Mouse (Mus musculus) stomach, postnatal 0 days (tissue): ENCODE data around the gene Gid8. TPM values are rescaled to one million over a fixed set of nuclear protein-coding genes. Genes with fewer than 3 reads are reported as not detected.

Source experiments
- ATAC-seq: fragments of 200-750 bp; cut with Nextera tagmentation; 2 replicates; pipeline ENCODE4 v1.8.0; 2017; ENCODE audit not compliant: low FRiP score, low TSS enrichment
- DNase-seq: peaks from one replicate; pipeline ENCODE4 v3.0.0-alpha.2; 2016; ENCODE audit warnings: low spot score
- H3K27ac ChIP-seq: fragments of 300-500 bp; sonication (generic); replicated peaks from 2 replicates; pipeline ENCODE4 v1.5.1; 2014; ENCODE audit warnings: mild to moderate bottlenecking, control low read depth
- H3K27me3 ChIP-seq: fragments of 300-500 bp; sonication (generic); 2 replicates; pipeline ENCODE4 v1.6.1; 2014; ENCODE audit warnings: low read length; ENCODE audit not compliant: control insufficient read depth, insufficient read depth
- H3K36me3 ChIP-seq: fragments of 300-500 bp; sonication (generic); 2 replicates; pipeline ENCODE4 v1.6.1; 2014; ENCODE audit warnings: low read length, mixed read lengths; ENCODE audit not compliant: control insufficient read depth, insufficient read depth
- H3K4me1 ChIP-seq: fragments of 300-500 bp; sonication (generic); replicated peaks from 2 replicates; pipeline ENCODE4 v1.6.1; 2014; ENCODE audit warnings: antibody characterized with exemption; ENCODE audit not compliant: control insufficient read depth, insufficient read depth
- H3K4me2 ChIP-seq: fragments of 300-500 bp; sonication (generic); replicated peaks from 2 replicates; pipeline ENCODE4 v1.6.1; 2014; ENCODE audit warnings: low read depth, mild to moderate bottlenecking, control low read depth, moderate library complexity
- H3K4me3 ChIP-seq: fragments of 300-500 bp; sonication (generic); 2 replicates; pipeline ENCODE4 v1.5.1; 2014; ENCODE audit warnings: low read depth, low read length, control low read depth
- H3K9ac ChIP-seq: fragments of 300-500 bp; sonication (generic); 2 replicates; pipeline ENCODE4 v1.6.1; 2014; ENCODE audit warnings: mild to moderate bottlenecking, low read length, control low read depth, mixed read lengths
- H3K9me3 ChIP-seq: fragments of 300-500 bp; sonication (generic); 2 replicates; pipeline ENCODE4 v1.6.1; 2016; ENCODE audit warnings: low read length; ENCODE audit not compliant: control insufficient read depth
- CTCF ChIP-seq: IDR thresholded peaks from 2 replicates; pipeline ENCODE4 v1.5.1; 2016; ENCODE audit warnings: antibody characterized with exemption, low read depth, mild to moderate bottlenecking, moderate library complexity
- EP300 ChIP-seq: optimal IDR thresholded peaks from 2 replicates; pipeline ENCODE3; 2016; ENCODE audit warnings: antibody characterized with exemption
- WGBS: fragments of 180-500 bp; shearing (Covaris S2); extraction: QIAGEN DNeasy Blood & Tissue Kit; methylation state at CpG from one replicate; pipeline ENCODE4 v1.1.7; 2014; 5-methylcytosine and 5-hydroxymethylcytosine counted together
- polyA plus RNA-seq: library from polyadenylated mRNA; unstranded; fragments of >200 nt; fragmentation: Nextera tagmentation; extraction: Ambion mirVana; gene quantifications from 2 replicates; pipeline ENCODE4 v1.2.1, GENCODE M21; 2015

Gene Gid8
- polyA plus RNA-seq, 1 experiment from 2014 or later, result 60.7 TPM

DNA sequence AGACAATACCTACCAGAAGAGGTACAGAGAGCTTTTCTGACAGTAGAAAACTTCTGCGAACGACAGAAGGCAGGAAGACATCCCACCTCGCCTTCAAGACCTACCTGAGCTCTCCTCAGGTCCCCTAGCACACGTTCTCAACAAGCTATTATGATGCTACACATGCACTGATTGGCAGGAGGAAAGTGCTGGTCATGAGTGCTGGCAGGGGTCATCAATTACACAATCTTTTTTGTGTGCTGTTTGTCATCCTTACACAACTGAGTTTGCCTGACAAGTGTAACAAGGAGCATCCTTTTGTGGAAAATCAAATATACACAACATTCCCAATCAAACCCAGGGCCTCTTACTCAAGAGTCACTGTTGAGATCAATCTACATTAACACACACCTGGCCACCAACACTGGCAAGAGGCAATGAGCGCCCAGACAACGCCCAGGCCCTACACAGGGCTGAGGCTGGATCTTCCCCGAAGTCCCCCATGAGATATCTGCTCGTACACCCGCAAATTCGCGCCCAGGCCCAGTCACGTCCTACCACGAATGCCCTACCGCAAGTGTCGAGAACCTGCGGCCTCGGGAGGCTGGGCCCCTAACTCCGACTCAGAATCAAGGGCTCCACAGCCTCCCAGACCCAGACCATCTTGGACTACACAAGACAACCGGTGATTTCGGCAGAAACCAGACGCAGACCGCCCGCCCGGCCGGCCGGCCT is 8.7 kb upstream of the Gid8 start:
- peak overlapping the region; percentile 98 for H3K27ac ChIP-seq
- no peaks in the 10 kb centered on the region for H3K9me3 ChIP-seq
- no peak for TF ChIP-seq CTCF
- no peak for TF ChIP-seq EP300
- 0 out of 2 replicates have a peak, but pooled peaks cover 8% of the 10 kb centered on the region for H3K4me1 ChIP-seq
- DNase-seq, result peak; percentile 20
- peak overlapping the region; percentile 82 for H3K4me2 ChIP-seq
- peak overlapping the region; percentile 92 for H3K4me3 ChIP-seq
- peak; percentile 25 for ATAC-seq
- H3K9ac ChIP-seq, result peak overlapping the region; percentile 99
- H3K27me3 ChIP-seq, result no peaks in the 10 kb centered on the region
- WGBS, result 3% methylated on average over 26 of the region's 26 CpGs
- no peaks in the 10 kb centered on the region for H3K36me3 ChIP-seq

DNA sequence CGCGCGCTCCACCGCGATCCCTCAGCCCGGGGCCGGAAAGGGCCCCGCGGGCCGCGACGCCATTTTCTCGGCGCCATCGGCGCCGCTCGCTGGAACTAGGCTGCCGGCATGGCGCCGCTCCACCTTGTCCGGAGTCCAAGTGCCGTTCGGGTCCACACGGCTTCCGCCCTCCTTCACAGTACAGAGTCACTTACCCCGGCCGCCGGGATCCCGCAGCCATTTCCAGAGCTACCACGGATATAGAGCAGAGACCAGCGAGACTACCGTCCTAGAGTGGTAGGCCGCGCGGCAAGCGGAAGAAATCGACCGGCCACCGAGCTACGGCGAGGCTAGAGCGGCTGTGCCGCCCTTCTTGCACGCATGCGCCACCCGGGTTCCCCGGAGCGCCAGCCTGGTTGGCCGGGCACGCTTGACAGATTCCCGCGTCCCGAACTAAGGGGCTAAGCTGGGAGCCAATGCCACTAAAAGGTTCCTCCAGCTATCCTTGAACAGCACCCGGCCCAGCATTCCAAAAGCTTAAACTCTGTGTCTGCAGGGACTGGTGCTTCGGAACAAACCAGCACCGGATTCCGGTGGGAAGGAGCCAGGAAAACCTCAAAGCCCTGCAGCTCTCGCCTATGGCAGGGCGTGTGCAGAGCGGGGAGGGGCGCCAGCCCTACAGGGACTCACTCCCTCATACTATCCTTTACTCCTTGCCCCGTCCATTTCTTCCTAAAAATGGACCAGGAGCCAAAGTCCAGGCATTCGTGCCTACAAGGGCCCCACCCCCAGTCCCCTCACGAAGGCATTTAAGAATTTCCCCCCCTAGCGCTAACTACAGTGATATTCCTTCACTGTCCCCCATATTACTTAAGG is 7.9 kb upstream of the Gid8 start:
- WGBS, result under 1% methylated on average over 66 of the region's 66 CpGs
- Histone ChIP-seq H3K9me3 (no peaks in the 10 kb centered on the region), H3K27me3 (no peaks in the 10 kb centered on the region), H3K36me3 (no peaks in the 10 kb centered on the region), H3K4me1 (0 out of 2 replicates have a peak, but pooled peaks cover 8% of the 10 kb centered on the region), H3K27ac (peak overlapping the region; percentile 98), H3K4me3 (peak overlapping the region; percentile 92), H3K4me2 (peak overlapping the region; percentile 82), H3K9ac (peak overlapping the region; percentile 99)
- ATAC-seq (peak; percentile 92), DNase-seq (peak; percentile 93)
- TF ChIP-seq EP300, result no peak
- TF ChIP-seq CTCF, result peak; percentile 41

DNA sequence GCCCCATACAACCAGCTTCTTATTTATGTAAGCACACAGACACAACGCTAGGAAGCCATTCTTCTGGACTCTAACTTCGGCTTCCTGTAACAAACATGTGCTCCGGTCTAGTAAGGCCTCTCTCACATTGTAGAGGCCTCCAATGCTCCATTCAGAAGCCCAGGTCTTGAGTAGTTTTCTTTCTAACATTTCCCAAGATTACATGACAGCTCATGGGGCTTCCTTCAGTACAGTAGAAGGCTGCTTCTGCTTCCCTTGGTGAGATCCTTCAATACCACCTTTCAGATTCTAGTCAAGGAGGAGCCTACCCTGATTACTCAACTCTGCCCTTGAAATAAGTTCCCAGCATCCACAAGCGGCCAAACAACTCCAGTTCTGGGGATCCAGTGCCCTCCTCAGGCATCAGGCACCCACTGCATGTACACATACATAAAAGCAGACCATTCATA is 7.2 kb upstream of the Gid8 start:
- ATAC-seq (no peak), DNase-seq (peak; percentile 26)
- peak overlapping the region; percentile 82 for H3K4me2 ChIP-seq
- no peaks in the 10 kb centered on the region for H3K27me3 ChIP-seq
- peak overlapping the region; percentile 92 for H3K4me3 ChIP-seq
- peak overlapping the region; percentile 99 for H3K9ac ChIP-seq
- H3K36me3 ChIP-seq, result no peaks in the 10 kb centered on the region
- no peaks in the 10 kb centered on the region for H3K9me3 ChIP-seq
- 24% methylated on average over 4 of the region's 4 CpGs for WGBS
- H3K27ac ChIP-seq, result peak overlapping the region; percentile 98
- TF ChIP-seq EP300 (no peak), CTCF (peak; percentile 40; the same call in 1 of the 2 replicates)
- 0 out of 2 replicates have a peak, but pooled peaks cover 8% of the 10 kb centered on the region for H3K4me1 ChIP-seq

DNA sequence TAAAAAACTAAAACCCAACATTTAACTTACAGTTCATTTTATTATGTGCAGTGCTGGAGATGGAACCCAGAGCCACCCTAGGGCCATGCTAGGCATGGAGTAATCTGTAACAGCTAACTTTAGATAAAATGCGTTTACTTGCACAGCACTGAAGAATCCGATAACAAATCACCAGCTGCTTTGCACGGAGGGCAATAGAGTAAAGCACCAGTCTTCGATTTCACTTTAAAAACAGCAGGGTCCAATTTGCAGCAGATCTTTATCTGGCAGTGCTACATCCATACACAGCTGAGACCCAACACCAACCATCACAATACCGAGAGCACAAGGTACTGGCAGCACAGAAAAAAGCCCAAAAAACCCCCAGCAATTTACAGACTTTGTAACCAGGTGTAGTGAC is 6.7 kb upstream of the Gid8 start:
- no peak for ATAC-seq
- Histone ChIP-seq H3K4me3 (no peak overlapping the region), H3K27ac (no peak overlapping the region), H3K9ac (no peak overlapping the region; the same call in 1 of the 2 replicates), H3K4me2 (no peak overlapping the region), H3K9me3 (no peaks in the 10 kb centered on the region), H3K27me3 (no peaks in the 10 kb centered on the region), H3K36me3 (no peaks in the 10 kb centered on the region), H3K4me1 (0 out of 2 replicates have a peak, but pooled peaks cover 8% of the 10 kb centered on the region)
- no peak for DNase-seq
- WGBS, result 68% methylated on average over 5 of the region's 5 CpGs
- TF ChIP-seq CTCF (no peak), EP300 (no peak)

DNA sequence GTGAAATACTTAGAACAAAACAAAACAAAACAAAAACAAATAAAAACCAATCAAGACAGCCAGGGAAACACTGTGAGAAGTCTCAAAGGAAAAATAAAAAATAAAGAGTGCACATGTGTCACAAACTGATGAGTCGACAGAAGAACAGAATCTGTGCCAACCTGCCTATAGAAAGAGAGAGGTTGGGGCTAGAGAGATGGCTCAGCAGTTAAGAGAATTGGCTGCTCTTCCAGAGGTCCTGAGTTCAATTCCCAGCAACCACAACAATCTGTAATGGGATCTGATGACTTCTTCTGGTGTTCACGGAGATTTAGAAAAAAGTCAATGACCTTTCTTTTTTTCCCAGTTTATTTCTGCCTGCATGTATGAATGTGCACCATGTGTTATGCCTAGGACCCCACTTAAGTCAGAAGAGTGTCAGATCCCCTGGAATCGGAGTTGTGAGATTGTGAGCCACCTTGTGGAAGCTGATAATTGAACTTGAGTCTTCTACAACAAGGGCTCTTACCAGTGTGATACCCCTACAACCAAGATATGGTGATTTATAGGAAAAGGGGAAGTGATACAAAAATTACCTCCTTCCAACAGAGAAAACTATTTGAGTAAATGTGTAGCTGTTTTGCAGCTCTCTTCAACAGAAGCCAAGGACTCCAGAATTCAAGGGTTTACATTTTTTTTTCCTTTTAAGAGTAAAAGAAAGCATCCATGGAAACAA is 6.1 kb upstream of the Gid8 start:
- no peak overlapping the region for H3K9ac ChIP-seq
- H3K27me3 ChIP-seq, result no peaks in the 10 kb centered on the region
- TF ChIP-seq CTCF (no peak), EP300 (no peak)
- DNase-seq, result no peak
- H3K36me3 ChIP-seq, result no peaks in the 10 kb centered on the region
- no peak overlapping the region for H3K27ac ChIP-seq
- H3K9me3 ChIP-seq, result no peaks in the 10 kb centered on the region
- H3K4me1 ChIP-seq, result 0 out of 2 replicates have a peak, but pooled peaks cover 8% of the 10 kb centered on the region
- no peak for ATAC-seq
- 76% methylated on average over 3 of the region's 3 CpGs for WGBS
- H3K4me2 ChIP-seq, result no peak overlapping the region
- H3K4me3 ChIP-seq, result no peak overlapping the region
